Mouse (Mus musculus): Measurements from ENCODE around the gene Zbtb48.

- no peak for TF ChIP-seq MAZ (IDR thresholded peaks at IDR 0.05; ENCODE audit: low read depth, low read length)
- no peak for TF ChIP-seq NRF1 (IDR thresholded peaks at IDR 0.05; ENCODE audit: insufficient read depth, low read depth, low read length, poor library complexity, severe bottlenecking)
- TF ChIP-seq USF1 (IDR thresholded peaks at IDR 0.05; ENCODE audit: low read depth, low read length), result no peak
- TF ChIP-seq EP300 (IDR thresholded peaks at IDR 0.05; ENCODE audit: low read depth in 1 of 2, low read length in 2 of 2), result no peak
- TF ChIP-seq CTCF (IDR thresholded peaks at IDR 0.05 in 2 of 3, conservative IDR thresholded peaks at IDR 0.05 in 1 of 3; ENCODE audit: control insufficient read depth in 1 of 3, insufficient read depth in 1 of 3, low read depth in 2 of 3, low read length in 3 of 3, poor library complexity in 1 of 3, severe bottlenecking in 1 of 3), result peak; percentile 6 to 49 (median 34); a peak in 4 of 6 replicates
- no peak for TF ChIP-seq RCOR1 (IDR thresholded peaks at IDR 0.05; ENCODE audit: low read depth, low read length)
Measured at GRCm38 (mm10) chr4:151980699-151981098, 46.8 kb downstream of the Zbtb48 start.
